Mouse (Mus musculus): ENCODE results near the gene Smu1. TPM values are rescaled to one million over a fixed set of nuclear protein-coding genes. Genes with fewer than 3 reads are reported as not detected.
"Not testable (repeated sequence)": the region's sequence is repeated elsewhere in the genome, so short reads cannot be mapped to it uniquely, and the experiment has no call there.

Smu1 gene
- polyA plus RNA-seq (2016; fragmentation: Nextera tagmentation; extraction: Ambion mirVana): 186 and 189 TPM in 2 replicates

DNA sequence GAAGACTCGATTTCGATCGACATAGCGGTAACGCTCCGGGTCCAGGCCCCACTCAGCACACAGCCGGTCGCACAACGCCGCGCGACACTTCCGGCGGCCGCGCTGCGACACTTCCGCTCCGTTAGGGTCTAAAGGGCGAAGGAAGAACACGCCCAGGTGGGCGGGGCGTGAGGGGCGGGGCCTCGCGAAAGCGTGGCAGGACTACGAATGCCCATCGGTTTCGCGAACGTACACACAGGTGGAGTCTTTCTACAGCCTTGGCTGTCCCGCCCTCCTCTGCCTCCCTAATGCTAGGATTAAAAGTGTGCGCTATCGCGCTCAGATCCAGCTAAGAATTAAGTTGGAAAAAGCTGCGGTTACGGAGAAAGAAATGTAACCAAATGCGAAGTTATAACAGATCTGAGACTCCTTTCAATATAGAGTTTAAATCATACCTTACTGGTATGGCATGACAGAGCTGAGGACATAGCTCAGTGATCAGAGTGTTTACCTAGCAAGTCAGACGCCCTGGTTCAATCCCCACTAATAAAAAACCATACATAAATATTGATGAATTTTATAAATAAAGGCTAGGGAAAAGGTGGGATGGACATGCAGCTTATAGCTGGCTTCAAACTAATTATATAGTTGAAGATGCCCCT is at the start of gene Smu1:
Smu1 (minus strand) TSS at position 144 of the 641 bp plus-strand sequence.
- no peaks in the 10 kb centered on the region for H3K9me3 ChIP-seq (replicated peaks)
- WGBS: under 1% methylated on average over 40 of the region's 40 CpGs
- peak; percentile 99 for DNase-seq (ENCODE audit: low spot score)
- H3K4me3 ChIP-seq: peak within 1 kb of the TSS; percentile 80
- H3K4me1 ChIP-seq: peaks cover 2% of the 10 kb centered on the region; the same call in 1 of the 2 replicates
- peaks cover 31% of the 10 kb centered on the region for H3K36me3 ChIP-seq
- peak within 1 kb of the TSS; percentile 86 for H3K27ac ChIP-seq
- H3K27me3 ChIP-seq (ENCODE audit: low read depth, poor library complexity, severe bottlenecking): no peaks in the 10 kb centered on the region

- Histone ChIP-seq H3K4me3 (no peak overlapping the region), H3K4me1 (no peaks in the 10 kb centered on the region), H3K27me3 (ENCODE audit: low read depth, poor library complexity, severe bottlenecking) (no peaks in the 10 kb centered on the region), H3K9me3 (replicated peaks) (no peaks in the 10 kb centered on the region), H3K27ac (no peak overlapping the region), H3K36me3 (peaks cover 73% of the 10 kb centered on the region)
- DNase-seq (ENCODE audit: low spot score): no peak
- whole genome bisulfite sequencing: 92% methylated on average over 4 of the region's 4 CpGs
Observed at GRCm38 (mm10) chr4:40807382-40807781, 49.7 kb upstream of the Smu1 start.

- Histone ChIP-seq H3K36me3 (peaks cover 54% of the 10 kb centered on the region), H3K4me1 (peaks cover 6% of the 10 kb centered on the region), H3K27ac (no peak overlapping the region), H3K4me3 (no peak overlapping the region), H3K9me3 (replicated peaks) (no peaks in the 10 kb centered on the region), H3K27me3 (ENCODE audit: low read depth, poor library complexity, severe bottlenecking) (no peaks in the 10 kb centered on the region)
- WGBS: 86% methylated on average over 8 of the region's 8 CpGs
- DNase-seq (ENCODE audit: low spot score): no peak
Observed at GRCm38 (mm10) chr4:40805401-40805800, 47.7 kb upstream of the Smu1 start.

GRCm38 (mm10) chr4:40802787-40803186 is 45.1 kb upstream of the Smu1 start:
- H3K36me3 ChIP-seq: peaks cover 31% of the 10 kb centered on the region
- WGBS: 90% methylated on average over 3 of the region's 3 CpGs
- no peaks in the 10 kb centered on the region for H3K27me3 ChIP-seq (ENCODE audit: low read depth, poor library complexity, severe bottlenecking)
- peaks cover 6% of the 10 kb centered on the region for H3K4me1 ChIP-seq
- no peaks in the 10 kb centered on the region for H3K9me3 ChIP-seq (replicated peaks)
- no peak for DNase-seq (ENCODE audit: low spot score)
- no peak overlapping the region for H3K27ac ChIP-seq
- H3K4me3 ChIP-seq: no peak overlapping the region

DNA sequence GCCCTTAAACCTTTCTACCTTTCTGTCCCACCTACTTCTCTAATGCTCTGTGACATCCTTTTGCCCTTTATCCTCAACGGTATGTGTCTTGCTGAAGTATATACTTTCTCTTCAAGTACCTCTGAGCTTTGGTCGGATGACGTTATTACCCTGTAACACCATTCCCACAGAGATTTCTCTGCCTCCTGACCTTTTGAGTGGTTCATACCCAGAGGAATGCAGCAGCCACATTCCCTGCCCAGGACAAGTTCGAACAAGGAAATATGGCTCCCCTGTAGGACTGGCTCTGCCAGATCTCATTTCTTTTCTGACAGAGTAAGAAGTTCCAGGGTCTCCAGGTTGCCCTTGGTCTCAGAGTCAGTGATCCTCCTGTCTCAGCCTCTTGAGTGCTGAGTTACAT is 44.2 kb upstream of the Smu1 start:
- 82% methylated on average over 4 of the region's 4 CpGs for WGBS
- Histone ChIP-seq H3K27me3 (ENCODE audit: low read depth, poor library complexity, severe bottlenecking) (no peaks in the 10 kb centered on the region), H3K27ac (no peak overlapping the region), H3K4me3 (no peak overlapping the region), H3K4me1 (peaks cover 6% of the 10 kb centered on the region), H3K9me3 (replicated peaks) (no peaks in the 10 kb centered on the region), H3K36me3 (peaks cover 22% of the 10 kb centered on the region)
- no peak for DNase-seq (ENCODE audit: low spot score)

DNA sequence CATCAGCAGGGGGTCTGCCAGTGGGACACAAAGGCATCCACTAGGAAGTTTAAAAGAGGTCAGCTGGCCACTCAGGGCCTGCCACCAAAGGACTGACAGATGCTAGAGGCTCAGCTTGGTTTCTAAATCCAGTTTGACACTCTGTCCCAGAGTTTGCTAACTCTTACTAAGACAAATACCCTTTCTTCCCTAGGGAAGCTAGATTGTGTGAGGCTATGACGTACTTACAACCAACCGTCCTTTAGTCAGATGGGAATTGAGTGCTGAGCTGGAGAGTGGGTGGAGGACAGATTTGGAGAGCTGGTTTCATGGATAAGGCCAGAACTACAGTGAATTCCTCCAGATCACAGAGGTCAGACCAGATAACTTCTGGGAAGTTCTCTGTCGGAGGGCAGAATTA is 43.1 kb upstream of the Smu1 start:
- H3K36me3 ChIP-seq: peaks cover 15% of the 10 kb centered on the region
- no peak for DNase-seq (ENCODE audit: low spot score)
- H3K27ac ChIP-seq: no peak overlapping the region
- peaks cover 6% of the 10 kb centered on the region for H3K4me1 ChIP-seq
- H3K4me3 ChIP-seq: no peak overlapping the region
- WGBS: 88% methylated on average over 3 of the region's 3 CpGs
- no peaks in the 10 kb centered on the region for H3K9me3 ChIP-seq (replicated peaks)
- no peaks in the 10 kb centered on the region for H3K27me3 ChIP-seq (ENCODE audit: low read depth, poor library complexity, severe bottlenecking)

- H3K27me3 ChIP-seq (ENCODE audit: low read depth, poor library complexity, severe bottlenecking); H3K36me3 ChIP-seq; DNase-seq (ENCODE audit: low spot score); H3K4me3 ChIP-seq; H3K27ac ChIP-seq; H3K9me3 ChIP-seq (replicated peaks); H3K4me1 ChIP-seq: not testable (repeated sequence)
- WGBS: 90% methylated on average over 2 of the region's 2 CpGs
Observed at GRCm38 (mm10) chr4:40798833-40799555, 41.3 kb upstream of the Smu1 start.

GRCm38 (mm10) chr4:40795761-40796160 is 38.0 kb upstream of the Smu1 start:
- 91% methylated on average over 3 of the region's 3 CpGs for WGBS
- no peak overlapping the region for H3K27ac ChIP-seq
- no peak overlapping the region for H3K4me3 ChIP-seq
- peaks cover 4% of the 10 kb centered on the region for H3K4me1 ChIP-seq
- DNase-seq (ENCODE audit: low spot score): no peak
- no peaks in the 10 kb centered on the region for H3K36me3 ChIP-seq
- no peaks in the 10 kb centered on the region for H3K27me3 ChIP-seq (ENCODE audit: low read depth, poor library complexity, severe bottlenecking)
- no peaks in the 10 kb centered on the region for H3K9me3 ChIP-seq (replicated peaks)

GRCm38 (mm10) chr4:40794320-40794719 is 36.6 kb upstream of the Smu1 start:
- Histone ChIP-seq H3K36me3 (no peaks in the 10 kb centered on the region), H3K4me3 (no peak overlapping the region)

DNA sequence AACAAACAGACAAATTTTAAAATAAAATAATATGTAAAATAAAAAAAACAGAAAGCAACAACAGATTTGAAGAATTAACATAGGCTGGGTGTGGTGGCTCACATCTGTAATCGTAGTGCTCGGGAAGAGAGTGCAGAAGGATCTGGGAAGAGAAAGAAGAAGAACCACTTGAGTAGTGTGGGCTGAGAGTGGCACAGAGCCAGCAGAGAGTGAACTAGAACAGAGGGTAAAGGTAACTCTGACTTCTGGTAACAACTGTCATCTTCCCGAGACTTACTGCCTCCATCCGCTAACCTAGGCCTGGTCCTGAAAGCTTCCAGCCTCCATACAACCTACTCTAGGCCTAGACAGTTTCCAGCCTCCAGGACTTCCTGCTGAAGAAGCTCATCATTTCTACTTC is 33.5 kb upstream of the Smu1 start:
- Histone ChIP-seq H3K4me1 (no peaks in the 10 kb centered on the region), H3K36me3 (no peaks in the 10 kb centered on the region), H3K4me3 (no peak overlapping the region), H3K27ac (no peak overlapping the region), H3K27me3 (ENCODE audit: low read depth, poor library complexity, severe bottlenecking) (no peaks in the 10 kb centered on the region), H3K9me3 (replicated peaks) (no peaks in the 10 kb centered on the region)
- 94% methylated on average over 4 of the region's 4 CpGs for WGBS
- no peak for DNase-seq (ENCODE audit: low spot score)

More at GRCm38 (mm10) chr4:40794320-40794719, 36.6 kb upstream of the Smu1 start:
- no peaks in the 10 kb centered on the region for H3K9me3 ChIP-seq (replicated peaks)
- H3K27me3 ChIP-seq (ENCODE audit: low read depth, poor library complexity, severe bottlenecking): no peaks in the 10 kb centered on the region
- no peak for DNase-seq (ENCODE audit: low spot score)
- H3K4me1 ChIP-seq: no peaks in the 10 kb centered on the region
- H3K27ac ChIP-seq: no peak overlapping the region

GRCm38 (mm10) chr4:40786578-40786977 is 28.9 kb upstream of the Smu1 start:
- WGBS: 89% methylated on average over 4 of the region's 4 CpGs
- no peaks in the 10 kb centered on the region for H3K27me3 ChIP-seq (ENCODE audit: low read depth, poor library complexity, severe bottlenecking)
- no peaks in the 10 kb centered on the region for H3K36me3 ChIP-seq
- H3K27ac ChIP-seq: no peak overlapping the region
- no peak overlapping the region for H3K4me3 ChIP-seq
- no peak for DNase-seq (ENCODE audit: low spot score)
- no peaks in the 10 kb centered on the region for H3K9me3 ChIP-seq (replicated peaks)
- H3K4me1 ChIP-seq: peaks cover 9% of the 10 kb centered on the region

DNA sequence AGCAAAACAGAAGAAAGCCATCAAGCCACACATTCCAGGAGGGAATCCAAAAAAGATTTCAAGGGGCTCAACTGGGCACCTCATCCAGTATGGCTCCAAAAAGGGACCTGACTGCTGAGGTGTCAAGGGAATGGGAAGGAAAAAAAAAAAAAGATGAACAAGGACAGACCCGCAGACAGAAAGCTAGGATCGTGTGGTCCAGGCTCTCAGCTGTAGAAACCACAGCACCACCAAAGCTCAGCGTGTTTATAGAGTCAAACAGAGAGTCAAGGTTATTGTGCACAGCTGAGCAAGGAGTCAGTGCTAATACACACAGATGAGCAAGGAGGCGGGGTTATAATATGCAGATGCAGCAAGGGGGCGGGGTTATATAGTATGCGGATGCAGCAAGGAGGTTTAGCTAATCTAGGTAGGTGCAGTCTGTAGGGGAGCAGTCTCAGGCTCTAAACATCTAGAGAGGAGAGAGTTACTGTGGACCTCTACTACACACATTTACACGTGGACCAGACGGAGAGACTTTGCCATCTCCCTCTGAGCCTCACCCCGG is 28.0 kb upstream of the Smu1 start:
- Histone ChIP-seq H3K4me3 (no peak overlapping the region), H3K27ac (no peak overlapping the region), H3K36me3 (no peaks in the 10 kb centered on the region), H3K4me1 (peaks cover 17% of the 10 kb centered on the region), H3K9me3 (replicated peaks) (no peaks in the 10 kb centered on the region), H3K27me3 (ENCODE audit: low read depth, poor library complexity, severe bottlenecking) (no peaks in the 10 kb centered on the region)
- 82% methylated on average over 9 of the region's 9 CpGs for WGBS
- no peak for DNase-seq (ENCODE audit: low spot score)

- no peaks in the 10 kb centered on the region for H3K27me3 ChIP-seq (ENCODE audit: low read depth, poor library complexity, severe bottlenecking)
- no peaks in the 10 kb centered on the region for H3K36me3 ChIP-seq
- peaks cover 18% of the 10 kb centered on the region for H3K4me1 ChIP-seq
- 85% methylated on average over 10 of the region's 10 CpGs for WGBS
- H3K4me3 ChIP-seq: no peak overlapping the region
- H3K27ac ChIP-seq: no peak overlapping the region
- no peaks in the 10 kb centered on the region for H3K9me3 ChIP-seq (replicated peaks)
- no peak for DNase-seq (ENCODE audit: low spot score)
Observed at GRCm38 (mm10) chr4:40784556-40785169, 26.9 kb upstream of the Smu1 start.

All from limb, embryonic 10.5 days (tissue).